Mouse (Mus musculus) midbrain, embryonic 10.5 days (tissue): ENCODE measurements around the gene Nol4l. TPM values are rescaled to one million over a fixed set of nuclear protein-coding genes. Genes with fewer than 3 reads are reported as not detected.
"Not testable (repeated sequence)": the region's sequence is repeated elsewhere in the genome, so short reads cannot be mapped to it uniquely, and the experiment has no call there.

Experiments used
- DNase-seq: peaks from one replicate; pipeline ENCODE4 v3.0.0-alpha.2; 2017; ENCODE audit warnings: low spot score
- H3K27ac ChIP-seq: fragments of 300-500 bp; sonication (generic); replicated peaks from 2 replicates; pipeline ENCODE4 v1.5.1; 2016; ENCODE audit warnings: mild to moderate bottlenecking
- H3K27me3 ChIP-seq: fragments of 300-500 bp; sonication (generic); 2 replicates; pipeline ENCODE4 v1.6.1; 2016; ENCODE audit warnings: low read depth, mild to moderate bottlenecking; ENCODE audit not compliant: poor library complexity, severe bottlenecking
- H3K36me3 ChIP-seq: fragments of 300-500 bp; sonication (generic); 2 replicates; pipeline ENCODE4 v1.6.1; 2016; ENCODE audit warnings: mild to moderate bottlenecking, moderate library complexity
- H3K4me1 ChIP-seq: fragments of 300-500 bp; sonication (generic); 2 replicates; pipeline ENCODE4 v1.6.1; 2016
- H3K4me3 ChIP-seq: fragments of 300-500 bp; sonication (generic); 2 replicates; pipeline ENCODE4 v1.5.1; 2016; ENCODE audit warnings: mild to moderate bottlenecking, moderate library complexity
- H3K9me3 ChIP-seq: fragments of 300-500 bp; sonication (generic); replicated peaks from 2 replicates; pipeline ENCODE4 v1.6.1; 2016; ENCODE audit warnings: mild to moderate bottlenecking
- WGBS: fragments of 180-500 bp; shearing (Covaris S2); methylation state at CpG from one replicate; pipeline ENCODE4 v1.1.7; 2016; 5-methylcytosine and 5-hydroxymethylcytosine counted together
- polyA plus RNA-seq: library from polyadenylated mRNA; unstranded; fragments of >200 nt; fragmentation: Nextera tagmentation; extraction: Ambion mirVana; gene quantifications from 2 replicates; pipeline ENCODE4 v1.2.1, GENCODE M21; 2016

Nol4l gene
- polyA plus RNA-seq, 1 experiment from 2014 or later, result 12.8 TPM

- Histone ChIP-seq H3K4me3 (no peak overlapping the region), H3K36me3 (peaks cover 76% of the 10 kb centered on the region)
- WGBS, result 92% methylated on average over 3 of the region's 3 CpGs
These were observed 125.7 kb downstream of the Nol4l start for GRCm38 (mm10) chr2:153404062-153404461.

DNA sequence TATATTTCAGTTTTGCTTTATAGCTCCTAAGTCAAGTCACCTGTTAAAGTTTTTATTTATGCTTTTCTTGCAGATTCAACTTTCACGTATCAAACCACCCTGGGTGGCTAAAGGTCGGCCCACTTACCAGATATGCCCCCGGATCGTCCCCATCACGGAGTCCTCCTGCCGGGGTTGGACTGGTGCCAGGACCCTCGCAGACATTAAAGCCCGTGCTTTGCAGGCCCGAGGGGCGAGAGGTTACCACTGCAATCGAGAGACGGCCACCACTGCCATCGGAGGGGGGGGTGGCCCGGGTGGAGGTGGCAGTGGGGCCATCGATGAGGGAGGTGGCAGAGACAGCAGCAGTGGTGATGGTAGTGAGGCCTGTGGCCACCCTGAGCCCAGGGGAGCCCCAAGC is 130.6 kb downstream of the Nol4l start:
- Histone ChIP-seq H3K4me3 (no peak overlapping the region), H3K27ac (no peak overlapping the region), H3K9me3 (no peaks in the 10 kb centered on the region), H3K36me3 (peaks cover 91% of the 10 kb centered on the region), H3K4me1 (no peaks in the 10 kb centered on the region), H3K27me3 (no peaks in the 10 kb centered on the region)
- 95% methylated on average over 15 of the region's 15 CpGs for WGBS
- no peak for DNase-seq

More at GRCm38 (mm10) chr2:153404062-153404461, 125.7 kb downstream of the Nol4l start:
- H3K4me1 ChIP-seq, result no peaks in the 10 kb centered on the region
- no peaks in the 10 kb centered on the region for H3K27me3 ChIP-seq
- DNase-seq, result no peak
- no peak overlapping the region for H3K27ac ChIP-seq
- H3K9me3 ChIP-seq, result no peaks in the 10 kb centered on the region

GRCm38 (mm10) chr2:153397790-153398515 is 131.8 kb downstream of the Nol4l start:
- 92% methylated on average over 11 of the region's 11 CpGs for WGBS
- H3K36me3 ChIP-seq, result peaks cover 98% of the 10 kb centered on the region
- no peaks in the 10 kb centered on the region for H3K4me1 ChIP-seq
- no peak for DNase-seq
- no peaks in the 10 kb centered on the region for H3K27me3 ChIP-seq
- no peak overlapping the region for H3K4me3 ChIP-seq
- H3K27ac ChIP-seq, result no peak overlapping the region
- no peaks in the 10 kb centered on the region for H3K9me3 ChIP-seq

- DNase-seq, result no peak
- H3K27ac ChIP-seq, result no peak overlapping the region
- H3K9me3 ChIP-seq, result no peaks in the 10 kb centered on the region
- no peaks in the 10 kb centered on the region for H3K27me3 ChIP-seq
- H3K4me3 ChIP-seq, result no peak overlapping the region
- WGBS, result 96% methylated on average over 10 of the region's 10 CpGs
- no peaks in the 10 kb centered on the region for H3K4me1 ChIP-seq
- H3K36me3 ChIP-seq, result peaks cover 94% of the 10 kb centered on the region
These were observed 136.7 kb downstream of the Nol4l start for GRCm38 (mm10) chr2:153393045-153393444.

DNA sequence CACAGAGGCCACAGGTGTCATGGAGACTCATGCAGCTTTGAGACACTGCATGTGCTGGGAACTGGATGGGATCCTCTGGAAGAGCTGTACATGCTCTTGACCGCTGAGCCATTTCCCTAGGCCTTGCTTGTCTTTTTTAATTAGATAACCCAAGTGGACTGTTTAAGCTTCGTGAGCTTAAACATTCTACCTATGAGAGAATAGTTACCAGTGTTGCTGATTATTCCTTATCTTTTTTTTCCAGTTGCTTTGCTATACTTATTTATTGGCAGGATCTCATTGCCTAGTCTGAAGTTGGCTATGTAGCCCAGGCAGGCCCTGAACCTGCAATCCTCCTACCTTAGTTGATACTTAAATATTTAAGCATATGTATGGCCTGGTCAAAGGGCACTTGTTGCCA is 139.9 kb downstream of the Nol4l start:
- Histone ChIP-seq H3K4me1 (no peaks in the 10 kb centered on the region), H3K27me3 (no peaks in the 10 kb centered on the region), H3K4me3 (no peak overlapping the region), H3K36me3 (peaks cover 88% of the 10 kb centered on the region), H3K27ac (no peak overlapping the region), H3K9me3 (no peaks in the 10 kb centered on the region)
- WGBS, result 94% methylated on average over 2 of the region's 2 CpGs
- DNase-seq, result no peak

- no peaks in the 10 kb centered on the region for H3K27me3 ChIP-seq
- no peak for DNase-seq
- H3K36me3 ChIP-seq, result peaks cover 91% of the 10 kb centered on the region
- 91% methylated on average over 1 of the region's 1 CpGs for WGBS
- H3K9me3 ChIP-seq, result no peaks in the 10 kb centered on the region
- no peak overlapping the region for H3K4me3 ChIP-seq
- no peak overlapping the region for H3K27ac ChIP-seq
- no peaks in the 10 kb centered on the region for H3K4me1 ChIP-seq
These were observed 149.3 kb downstream of the Nol4l start for GRCm38 (mm10) chr2:153380479-153380878.

GRCm38 (mm10) chr2:153375380-153375779 is 154.4 kb downstream of the Nol4l start:
- Histone ChIP-seq H3K4me1 (no peaks in the 10 kb centered on the region), H3K4me3 (no peak overlapping the region), H3K27ac (no peak overlapping the region), H3K9me3 (no peaks in the 10 kb centered on the region), H3K36me3 (peaks cover 70% of the 10 kb centered on the region), H3K27me3 (no peaks in the 10 kb centered on the region)
- no peak for DNase-seq
- 93% methylated on average over 2 of the region's 2 CpGs for WGBS

- no peak for DNase-seq
- Histone ChIP-seq H3K9me3 (no peaks in the 10 kb centered on the region), H3K36me3 (peaks cover 73% of the 10 kb centered on the region), H3K27ac (no peak overlapping the region), H3K27me3 (no peaks in the 10 kb centered on the region), H3K4me3 (no peak overlapping the region), H3K4me1 (no peaks in the 10 kb centered on the region)
These were observed 158.9 kb downstream of the Nol4l start for GRCm38 (mm10) chr2:153370871-153371270.

- not testable (repeated sequence) for DNase-seq, H3K9me3 ChIP-seq, H3K4me1 ChIP-seq, H3K27ac ChIP-seq, H3K27me3 ChIP-seq, H3K4me3 ChIP-seq
- peaks cover 96% of the 10 kb centered on the region for H3K36me3 ChIP-seq
- 95% methylated on average over 14 of the region's 14 CpGs for WGBS
These were observed 165.2 kb downstream of the Nol4l start for GRCm38 (mm10) chr2:153364531-153364930.

DNA sequence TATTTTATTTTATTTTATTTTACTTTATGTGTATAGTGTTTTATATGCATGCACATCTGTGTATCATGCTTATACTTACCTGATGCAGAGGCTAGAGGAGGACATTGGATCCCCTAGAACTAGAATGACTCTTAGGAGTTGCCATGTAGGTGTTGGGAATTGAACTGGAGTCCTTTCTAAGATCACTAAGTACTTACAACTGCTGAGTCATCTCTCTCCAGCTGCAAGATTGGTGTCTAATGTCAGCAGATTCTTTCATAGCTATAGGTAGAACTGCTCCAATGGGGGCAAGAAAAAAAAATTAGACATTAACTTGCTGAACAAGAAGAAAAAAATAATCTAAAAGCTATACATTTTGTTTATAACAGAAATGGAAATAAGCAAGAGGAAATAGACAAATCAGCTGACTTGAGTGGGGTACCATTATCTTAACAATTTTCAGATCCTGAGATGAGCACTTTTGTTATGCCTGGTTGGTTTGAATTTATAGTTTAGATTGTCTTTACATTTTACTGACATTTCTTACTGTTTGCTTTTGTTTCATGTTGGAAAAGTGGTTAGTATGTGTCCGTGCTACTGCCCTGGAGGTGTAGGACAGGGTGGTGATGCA is 168.6 kb downstream of the Nol4l start:
- no peaks in the 10 kb centered on the region for H3K4me1 ChIP-seq
- no peak overlapping the region for H3K27ac ChIP-seq
- H3K4me3 ChIP-seq, result no peak overlapping the region
- peaks cover 96% of the 10 kb centered on the region for H3K36me3 ChIP-seq
- no peaks in the 10 kb centered on the region for H3K27me3 ChIP-seq
- H3K9me3 ChIP-seq, result no peaks in the 10 kb centered on the region
- no peak for DNase-seq
- 96% methylated on average over 1 of the region's 1 CpGs for WGBS

Other genes starting within 250 kb of the Nol4l start
- 7.0 TPM in 2 replicates for gene Kif3b, start 238.6 kb downstream of the Nol4l start, polyA plus RNA-seq
- gene Asxl1, start 184.1 kb downstream of the Nol4l start, polyA plus RNA-seq, result 11.8 and 12.3 TPM in 2 replicates
- gene 4930404H24Rik, start 37.2 kb downstream of the Nol4l start, polyA plus RNA-seq, result not detected in 2 replicates
- 69.7 and 70.5 TPM in 2 replicates for gene Commd7, start 102.8 kb upstream of the Nol4l start, polyA plus RNA-seq
- 18.8 and 20.6 TPM in 2 replicates for gene Dnmt3b, start 119.5 kb upstream of the Nol4l start, polyA plus RNA-seq
- gene Dnmt3c, start 166.7 kb upstream of the Nol4l start, polyA plus RNA-seq, result 0.06 TPM in 1 of 2 replicates, not detected in the other
- gene Mapre1, start 211.3 kb upstream of the Nol4l start, polyA plus RNA-seq, result 341 and 354 TPM in 2 replicates
- not detected in 2 replicates for gene Efcab8, start 250.0 kb upstream of the Nol4l start, polyA plus RNA-seq